Mouse (Mus musculus) lung, adult 2 months (tissue): Measurements from ENCODE around the gene Ftl1.

ENCODE experiments used
- CTCF ChIP-seq: fragments of 200-500 bp; IDR thresholded peaks from 2 replicates; pipeline ENCODE4 v1.5.1; 2011; ENCODE audit warnings: mild to moderate bottlenecking, low read length, control low read depth; ENCODE audit not compliant: insufficient read depth
- POLR2A ChIP-seq: fragments of 200-500 bp; IDR thresholded peaks from 2 replicates; pipeline ENCODE4 v1.6.1; 2011; ENCODE audit warnings: low read depth, mild to moderate bottlenecking, control low read depth, low read length, borderline replicate concordance; ENCODE audit errors: extremely low read depth

DNA sequence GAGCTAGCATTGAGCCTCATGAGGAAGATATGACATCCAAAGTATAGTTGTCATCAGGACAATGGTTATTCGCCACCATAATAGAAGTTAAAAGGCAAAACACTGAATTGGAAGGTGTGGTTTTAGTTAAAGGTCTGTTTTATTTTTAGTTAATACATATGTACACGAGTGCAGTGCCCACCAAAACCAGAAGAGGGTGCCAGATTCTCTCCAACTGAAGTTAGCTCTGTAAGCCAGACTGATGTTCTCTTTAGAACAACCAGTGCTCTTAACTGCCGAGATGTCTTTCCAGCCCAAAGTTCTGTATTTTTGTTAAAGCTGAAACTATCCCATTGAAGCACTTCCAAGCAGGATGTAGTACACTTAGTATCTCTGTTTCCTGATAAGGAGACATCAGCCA, 11.2 kb upstream of the Ftl1 start:
- no peak for TF ChIP-seq POLR2A
- TF ChIP-seq CTCF: peak; percentile 35; the same call in 1 of the 2 replicates
